ENCODE assay signal across 17 mouse cellular contexts in the genomic region with DNA sequence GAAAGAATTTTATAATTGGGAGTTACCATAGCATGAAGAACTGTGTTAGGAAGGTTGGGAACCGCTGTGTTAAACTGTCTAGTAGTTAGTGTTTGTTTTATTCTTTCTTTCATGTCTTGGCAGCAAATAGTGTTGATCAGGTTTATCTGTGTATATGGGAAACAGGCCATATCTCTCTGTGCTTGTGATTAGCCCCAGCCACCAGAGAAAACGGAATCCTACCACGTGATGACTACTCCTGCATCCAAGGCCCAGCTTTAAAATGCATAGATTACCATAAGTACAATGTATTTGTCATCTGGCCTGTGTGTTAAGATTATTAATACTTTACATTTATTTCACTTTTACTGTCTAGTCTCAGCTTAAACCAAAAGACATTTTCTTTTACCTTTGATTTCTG.
"Had no signal": no experiment of that assay in that cellular context is flagged by ENCODE, and none has a peak within 500 bp of the region (broad histone marks: within the 10 kb centered on the region; RNA-seq: fewer than 3 reads in every experiment).

No protein-coding gene starts in this region.

- DNase-seq: liver, postnatal 0 days; lung, adult 2 months; lung, postnatal 14 days; lung, postnatal 36 days; right cerebral cortex, postnatal 14 days; thymus, adult 2 months; thymus, postnatal 25 days; thymus, postnatal 4 days had no signal

- H3K9me3 ChIP-seq: lung, embryonic 15.5 days; midbrain, embryonic 13.5 days; midbrain, embryonic 15.5 days; neural tube, embryonic 12.5 days; stomach, embryonic 15.5 days had no signal

- ATAC-seq: liver, postnatal 0 days; lung, postnatal 0 days; midbrain, embryonic 13.5 days; midbrain, embryonic 15.5 days had no signal

- H3K4me2 ChIP-seq: lung, embryonic 15.5 days; midbrain, embryonic 11.5 days; midbrain, embryonic 13.5 days; midbrain, embryonic 15.5 days; neural tube, embryonic 12.5 days; stomach, embryonic 15.5 days had no signal

- H3K27me3 ChIP-seq: lung, embryonic 15.5 days; midbrain, embryonic 13.5 days; midbrain, embryonic 15.5 days; neural tube, embryonic 12.5 days; stomach, embryonic 15.5 days had no signal

- H3K9ac ChIP-seq: liver, postnatal 0 days; lung, embryonic 15.5 days; midbrain, embryonic 13.5 days; midbrain, embryonic 15.5 days; neural tube, embryonic 12.5 days; stomach, embryonic 15.5 days had no signal

- H3K36me3 ChIP-seq: lung, embryonic 15.5 days; midbrain, embryonic 13.5 days; midbrain, embryonic 15.5 days; neural tube, embryonic 12.5 days; stomach, embryonic 15.5 days had no signal

- H3K4me1 ChIP-seq: lung, embryonic 15.5 days; midbrain, embryonic 13.5 days; midbrain, embryonic 15.5 days; neural tube, embryonic 12.5 days; stomach, embryonic 15.5 days had no signal

- H3K4me3 ChIP-seq: lung, embryonic 15.5 days; midbrain, embryonic 13.5 days; midbrain, embryonic 15.5 days; neural tube, embryonic 12.5 days; stomach, embryonic 15.5 days had no signal

- H3K27ac ChIP-seq: lung, embryonic 15.5 days; macrophage; midbrain, embryonic 13.5 days; midbrain, embryonic 15.5 days; neural tube, embryonic 12.5 days; stomach, embryonic 15.5 days; stomach, postnatal 0 days had no signal
